Mouse (Mus musculus) ES-Bruce4 (cell line): ENCODE measurements around the gene Ugt2b1.

Experiments
- CTCF ChIP-seq: IDR thresholded peaks from one replicate; pipeline ENCODE4 v1.8.1; 2011; ENCODE audit warnings: low read depth, low read length
- EP300 ChIP-seq: IDR thresholded peaks from 2 replicates; pipeline ENCODE4 v1.6.1; 2011; ENCODE audit warnings: low read depth, low read length; ENCODE audit not compliant: insufficient read depth
- POLR2A ChIP-seq: IDR thresholded peaks from one replicate; pipeline ENCODE4 v1.8.1; 2011; ENCODE audit warnings: low read length; ENCODE audit not compliant: insufficient read depth

DNA sequence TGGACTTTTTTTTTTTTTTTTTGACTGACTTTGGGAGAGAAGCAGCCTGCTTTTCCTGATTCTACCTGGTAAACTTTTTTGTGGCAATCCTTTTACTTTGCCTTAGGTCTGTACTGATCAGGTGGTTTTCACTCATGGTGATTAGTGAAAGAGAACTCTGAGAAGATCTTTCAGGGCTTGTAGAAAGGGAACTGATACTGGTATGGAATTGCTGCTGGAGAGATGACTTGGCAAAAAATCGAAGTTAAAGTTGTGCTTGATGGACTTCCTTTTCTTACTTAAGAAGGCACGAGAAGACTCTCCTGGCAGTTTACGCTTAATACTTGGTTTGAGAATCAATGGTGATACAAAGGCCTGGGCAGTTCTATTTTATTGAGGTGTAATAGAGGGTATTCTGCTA, 34.2 kb upstream of the Ugt2b1 start:
- TF ChIP-seq CTCF (no peak), POLR2A (no peak), EP300 (no peak)
